Mouse (Mus musculus) left cerebral cortex, postnatal 4 days (tissue): ENCODE measurements around the gene Synj1. TPM values are rescaled to one million over a fixed set of nuclear protein-coding genes. Genes with fewer than 3 reads are reported as not detected.

Experiments used
- DNase-seq: peaks from one replicate; pipeline ENCODE4 v3.0.0-alpha.2; 2022
- intact Hi-C: fragments of 180-260 bp; cut with DNase I; formaldehyde crosslinking; loops from one replicate; pipeline ENCODE4 v1.15.1; 2025
- total RNA-seq, 2 experiments: library from RNA; stranded (reverse); gene quantifications; 2 replicates each; pipeline ENCODE4 v1.2.3; 2021

The Synj1 gene
- total RNA-seq, 2 experiments from 2014 or later, result 140 to 164 TPM

DNA sequence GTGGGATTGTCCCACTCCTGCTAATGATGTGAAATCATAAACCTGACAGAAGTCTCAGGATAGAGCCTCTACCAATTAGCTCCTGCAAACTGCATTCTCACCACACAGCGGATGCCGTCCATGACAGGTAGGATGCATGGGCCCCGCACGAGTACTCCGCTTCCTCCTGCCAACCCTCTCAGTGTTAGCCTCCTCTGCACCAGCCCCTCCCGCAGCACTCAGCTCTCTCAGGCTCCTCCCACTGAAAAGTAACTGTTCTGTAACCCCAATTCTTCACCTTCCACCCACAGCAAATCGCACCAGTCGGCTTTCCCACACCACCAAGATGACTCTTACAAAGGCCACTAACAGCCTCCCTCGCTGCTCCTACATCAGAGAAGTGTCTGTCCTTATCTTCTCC is 58.0 kb downstream of the Synj1 start:
- intact Hi-C loops, result no loop called here
- no peak for DNase-seq

DNA sequence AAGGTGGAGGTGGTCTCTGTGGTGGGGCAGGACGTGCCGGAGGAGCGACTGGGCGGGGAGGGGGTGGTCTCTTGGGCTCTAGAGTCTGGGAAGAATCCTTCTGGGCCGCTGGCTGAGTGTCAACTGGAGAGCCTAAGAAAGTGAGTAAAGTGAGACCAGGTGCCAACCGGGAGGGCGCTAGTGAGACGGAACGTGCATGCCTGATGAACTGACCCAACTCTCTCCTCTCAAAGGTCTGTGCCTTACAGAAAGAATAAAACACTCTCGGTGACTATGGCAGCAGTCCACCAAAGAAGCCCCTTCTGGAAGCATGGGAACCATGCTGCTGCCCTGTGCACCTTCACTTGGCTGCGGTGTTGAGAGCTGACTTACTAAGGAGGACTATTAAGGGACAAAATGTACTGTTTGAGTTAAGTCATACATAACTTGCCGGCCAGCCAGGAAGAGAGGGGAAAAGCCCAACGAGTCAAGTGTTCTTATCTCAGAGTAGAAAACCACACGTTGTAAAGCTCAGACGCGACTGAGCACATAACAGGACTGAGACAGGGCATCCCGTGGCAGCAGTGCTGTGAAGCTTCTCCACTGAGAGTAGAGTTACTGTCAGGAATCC is 60.6 kb downstream of the Synj1 start:
- intact Hi-C loops, result no loop called here
- no peak for DNase-seq

DNA sequence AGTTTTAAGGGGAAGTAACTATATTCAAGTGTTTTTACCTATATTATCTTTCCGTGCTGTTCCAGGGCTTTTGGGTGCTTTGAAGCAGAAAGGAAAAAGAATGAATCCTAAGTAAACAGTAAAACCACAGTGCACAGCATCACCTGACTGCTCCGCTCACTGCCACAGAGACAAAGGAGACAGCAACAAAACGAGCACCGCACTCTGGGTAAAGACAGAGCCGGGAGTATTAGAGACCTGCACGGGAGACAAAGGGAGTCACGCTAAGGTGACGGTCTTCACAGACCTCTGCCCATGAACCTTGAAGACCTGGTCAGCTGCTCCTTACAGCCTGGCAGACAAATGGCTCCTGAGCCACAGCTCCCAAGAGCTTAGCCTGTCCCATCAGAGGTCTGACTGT is 64.1 kb downstream of the Synj1 start:
- intact Hi-C loops, result no loop called here
- DNase-seq, result no peak

DNA sequence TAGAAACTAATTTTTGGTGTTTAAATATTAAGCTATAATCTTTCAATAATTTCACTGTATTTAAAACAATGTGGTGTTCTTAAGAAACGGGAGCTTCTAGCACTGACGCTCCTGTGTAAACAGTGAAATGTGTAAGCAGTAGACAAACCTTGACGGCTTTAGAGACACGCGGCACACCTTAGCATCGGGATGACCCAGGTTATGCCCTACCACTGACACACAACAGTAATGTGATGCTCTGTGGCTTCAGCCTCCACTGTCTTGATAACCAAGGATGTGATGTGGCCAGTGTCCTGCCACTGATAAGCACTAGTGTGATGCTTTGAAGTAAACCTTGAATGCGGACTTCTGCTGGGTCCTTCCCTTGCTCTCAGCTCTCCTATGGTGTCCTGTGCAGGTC is 69.9 kb downstream of the Synj1 start:
- intact Hi-C loops, result no loop called here
- DNase-seq, result no peak

DNA sequence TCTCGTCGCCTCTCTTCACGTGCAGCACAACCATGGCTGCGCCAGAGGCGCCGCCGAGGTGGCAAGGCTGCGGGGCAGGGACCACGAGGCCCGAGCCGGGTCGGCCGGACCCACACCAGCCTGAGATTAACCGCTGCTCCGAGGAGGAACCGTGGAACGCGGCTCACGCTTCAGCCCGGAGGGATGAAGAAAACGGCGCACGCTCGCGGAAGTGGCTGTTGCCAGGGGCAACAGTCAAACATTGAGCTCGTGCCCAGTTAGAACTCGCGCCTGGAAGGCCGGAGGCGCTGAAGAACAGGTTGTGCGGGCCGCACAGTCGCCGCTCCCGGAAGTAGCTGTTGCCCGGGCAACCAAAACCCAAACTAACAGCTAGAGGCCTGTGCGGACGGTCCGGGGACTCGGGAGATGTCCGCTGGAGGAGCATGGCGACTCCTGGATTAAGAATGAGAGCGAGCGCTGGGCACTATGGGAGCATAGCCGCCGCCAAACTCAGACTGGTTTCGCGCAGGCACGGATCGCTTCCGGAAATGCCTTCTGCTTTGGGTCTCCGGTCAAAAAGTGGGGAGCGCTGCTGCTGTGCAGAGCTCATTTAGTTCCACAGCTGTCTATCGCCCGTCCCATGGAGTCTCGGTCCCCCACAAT is 76.3 kb downstream of the Synj1 start, which contains the start of gene Cfap298:
Cfap298 (minus strand) TSS at position 428 of the 642 bp plus-strand sequence.
- intact Hi-C loops, result loop anchor here (5.0 to 10.0 kb wide), 2 partner anchors 138 to 620 kb away; no protein-coding TSS in a partner anchor
- DNase-seq, result peak; percentile 95

DNA sequence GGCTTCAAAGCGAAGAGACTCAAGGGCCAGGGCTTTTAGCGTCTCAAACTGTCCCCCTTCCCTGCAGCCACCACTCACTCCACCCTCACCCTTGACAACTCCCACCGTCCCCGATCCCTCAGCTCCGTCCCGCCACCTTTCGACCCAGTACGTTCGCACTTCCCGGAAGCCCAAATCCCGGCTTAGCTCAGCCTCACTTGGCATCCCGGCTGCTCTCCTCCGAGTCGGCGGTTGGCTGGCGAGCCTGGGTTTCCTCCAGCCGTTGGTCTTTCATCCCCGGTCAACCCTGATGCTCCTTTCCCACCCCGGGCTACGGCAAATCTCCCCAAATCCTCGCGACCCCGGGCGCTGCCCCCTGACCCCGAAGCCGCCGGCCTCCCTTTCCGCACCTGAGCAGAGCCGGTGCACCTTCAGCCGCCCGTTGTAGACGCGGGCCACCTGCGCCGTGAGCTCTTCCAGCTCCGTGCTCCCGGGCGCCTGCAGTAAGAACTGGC is 76.9 kb downstream of the Synj1 start:
- peak; percentile 67 for DNase-seq
- intact Hi-C loops, result loop anchor here (5.0 to 10.0 kb wide), 2 partner anchors 137 to 619 kb away; no protein-coding TSS in a partner anchor

DNA sequence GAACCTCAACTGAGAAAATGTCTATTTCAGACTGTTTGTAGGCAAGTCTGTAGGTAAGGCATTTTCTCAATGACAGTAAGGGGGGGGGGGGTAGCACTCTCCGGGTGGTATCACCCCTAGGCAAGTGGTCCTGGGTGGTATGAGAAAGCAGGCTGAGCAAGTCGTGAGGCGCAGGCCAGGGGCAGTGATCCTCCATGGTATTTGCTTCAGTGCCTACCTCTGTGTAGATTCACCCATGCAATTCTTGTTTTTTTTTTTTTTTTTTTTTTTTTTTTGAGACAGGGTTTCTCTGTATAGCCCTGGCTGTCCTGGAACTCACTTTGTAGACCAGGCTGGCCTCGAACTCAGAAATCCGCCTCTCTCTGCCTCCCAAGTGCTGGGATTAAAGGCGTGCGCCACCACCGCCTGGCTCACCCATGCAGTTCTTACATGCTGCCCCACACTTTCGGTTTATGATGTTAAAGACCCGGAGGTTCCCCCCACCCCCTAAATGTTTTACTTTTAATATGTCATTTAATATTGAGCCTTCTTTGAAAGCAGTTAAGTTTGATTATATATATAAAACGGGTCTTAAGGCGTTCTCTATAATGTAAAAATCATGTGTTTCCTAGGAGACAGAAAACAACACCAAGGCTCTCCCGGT is 77.5 kb downstream of the Synj1 start:
- intact Hi-C loops, result loop anchor here (5.0 to 10.0 kb wide), 2 partner anchors 136 to 619 kb away; no protein-coding TSS in a partner anchor
- no peak for DNase-seq

DNA sequence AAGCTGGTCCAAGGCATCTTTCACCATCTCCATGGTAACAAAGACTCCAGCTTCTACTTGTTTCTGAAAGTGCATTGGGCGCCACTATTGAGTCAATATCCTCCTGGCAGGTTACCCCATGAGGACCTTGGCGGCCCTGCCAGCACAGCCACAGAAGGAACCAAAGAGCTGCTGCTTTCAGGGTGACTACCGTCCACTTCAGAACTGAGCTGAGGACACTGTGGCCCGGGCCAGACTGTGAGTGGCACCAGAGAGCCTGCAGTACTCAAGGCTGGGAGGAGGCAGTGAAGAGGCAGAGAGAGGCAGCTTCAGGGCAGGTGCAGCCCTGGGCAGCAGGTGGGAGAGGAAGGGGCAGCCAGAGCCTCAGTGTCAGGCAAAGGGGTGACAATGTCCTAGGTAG is 83.7 kb downstream of the Synj1 start:
- DNase-seq, result no peak
- intact Hi-C loops, result no loop called here

DNA sequence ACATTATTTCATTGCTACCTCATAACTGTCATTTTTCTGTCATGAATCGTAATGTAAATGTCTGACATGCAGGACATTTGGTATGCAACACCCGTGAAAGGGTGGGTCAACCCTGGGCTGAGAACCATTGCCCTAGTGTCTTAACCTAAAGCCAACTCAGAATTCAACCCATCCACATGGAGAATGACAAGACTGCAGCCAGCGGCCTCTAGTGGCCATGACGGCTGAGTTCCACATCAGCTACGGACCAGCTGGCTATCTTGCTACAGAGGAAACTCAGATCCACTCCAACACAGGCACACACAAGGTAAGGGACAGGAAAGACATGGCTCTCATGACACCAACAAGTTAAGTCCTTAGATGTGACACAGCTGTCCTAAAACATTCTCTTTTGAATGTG is 85.6 kb downstream of the Synj1 start:
- peak; percentile 78 for DNase-seq
- intact Hi-C loops, result no loop called here

DNA sequence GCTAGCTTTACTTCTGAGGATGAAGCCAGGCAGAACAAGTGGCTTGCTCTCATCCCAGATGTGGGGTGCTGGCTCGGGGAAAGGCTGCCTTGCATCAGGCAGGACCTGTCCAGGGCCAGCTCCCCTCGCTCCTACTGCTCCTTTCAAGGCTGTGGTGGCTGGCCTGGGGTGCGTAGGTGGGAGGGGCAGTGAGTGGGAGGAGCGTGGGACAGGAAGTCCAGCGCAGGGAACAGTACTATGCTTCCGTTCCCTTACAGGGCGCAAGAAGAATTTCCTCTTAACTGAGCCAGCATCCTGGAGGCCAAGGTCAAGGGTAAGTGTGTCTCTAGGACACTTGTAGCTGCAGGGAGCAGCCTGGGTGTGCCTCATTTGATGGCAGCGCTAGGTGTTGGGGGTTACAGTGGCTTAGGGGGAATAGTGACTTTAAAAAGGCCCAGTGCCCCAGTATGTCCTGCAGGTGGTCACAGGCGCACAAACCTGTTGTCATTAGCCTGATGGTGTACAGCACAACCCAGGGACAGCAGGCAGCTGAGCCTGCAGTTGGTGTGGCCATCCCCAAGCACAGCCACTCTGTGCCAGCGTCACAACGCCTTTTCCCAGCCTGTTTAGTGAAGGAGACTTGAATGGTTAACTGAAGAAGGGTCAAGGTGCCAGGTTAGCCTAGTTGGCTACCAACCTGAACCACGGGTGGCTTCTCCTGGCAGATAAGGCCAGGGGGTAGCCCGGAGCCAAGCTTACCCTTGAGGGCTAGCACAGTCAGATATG is 86.3 kb downstream of the Synj1 start:
- intact Hi-C loops, result no loop called here
- DNase-seq, result no peak

DNA sequence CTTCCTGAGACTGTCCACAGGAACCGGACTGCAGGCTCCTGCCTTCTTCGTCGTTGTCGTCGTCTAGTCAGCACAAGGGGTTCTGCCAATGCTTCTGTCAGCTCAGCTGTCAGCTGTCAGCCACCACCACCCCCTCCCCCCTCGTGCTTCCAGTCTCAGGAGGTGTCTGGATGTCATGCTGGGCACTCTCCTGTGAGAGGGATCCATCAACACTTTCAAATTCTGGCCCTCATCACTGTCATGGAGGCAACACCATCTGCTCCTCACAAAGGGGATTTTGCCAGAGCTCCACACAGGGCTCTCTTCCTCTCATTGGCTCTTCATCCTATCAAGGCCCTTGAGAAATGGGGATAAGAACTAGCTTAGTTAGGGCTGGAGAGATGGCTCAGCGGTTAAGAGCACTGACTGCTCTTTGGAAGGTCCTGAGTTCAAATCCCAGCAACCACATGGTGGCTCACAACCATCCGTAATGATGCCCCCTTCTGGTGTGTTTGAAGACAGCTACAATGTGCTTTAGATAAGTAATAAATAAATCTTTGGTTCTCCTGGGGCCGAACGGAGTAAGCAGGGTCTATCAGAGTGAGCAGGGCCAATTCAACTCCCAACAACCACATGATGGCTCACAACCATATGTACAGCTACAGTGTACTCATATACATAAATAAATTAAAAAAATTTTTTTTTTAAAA is 89.5 kb downstream of the Synj1 start:
- intact Hi-C loops, result no loop called here
- DNase-seq, result peak; percentile 81

DNA sequence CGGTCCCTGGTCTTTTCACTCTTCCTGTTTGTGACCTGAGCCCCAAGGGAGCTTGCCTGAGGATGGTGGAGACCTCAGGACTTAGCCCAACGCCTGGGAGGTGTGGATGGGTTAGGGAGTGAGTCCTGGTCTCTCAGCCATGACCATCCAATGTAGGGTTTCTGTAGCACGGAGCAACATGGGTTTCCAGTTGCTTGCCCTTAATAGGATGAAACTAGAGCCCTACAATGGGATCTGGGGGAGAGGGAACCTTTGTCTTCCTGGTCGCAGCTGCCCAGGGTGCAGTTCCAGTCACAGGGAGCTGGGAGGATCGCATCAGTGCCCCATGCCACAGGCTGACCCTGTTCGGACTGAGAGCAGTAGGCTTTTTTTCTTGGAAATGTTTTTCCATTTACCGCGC is 94.0 kb downstream of the Synj1 start:
- no peak for DNase-seq
- intact Hi-C loops, result no loop called here

DNA sequence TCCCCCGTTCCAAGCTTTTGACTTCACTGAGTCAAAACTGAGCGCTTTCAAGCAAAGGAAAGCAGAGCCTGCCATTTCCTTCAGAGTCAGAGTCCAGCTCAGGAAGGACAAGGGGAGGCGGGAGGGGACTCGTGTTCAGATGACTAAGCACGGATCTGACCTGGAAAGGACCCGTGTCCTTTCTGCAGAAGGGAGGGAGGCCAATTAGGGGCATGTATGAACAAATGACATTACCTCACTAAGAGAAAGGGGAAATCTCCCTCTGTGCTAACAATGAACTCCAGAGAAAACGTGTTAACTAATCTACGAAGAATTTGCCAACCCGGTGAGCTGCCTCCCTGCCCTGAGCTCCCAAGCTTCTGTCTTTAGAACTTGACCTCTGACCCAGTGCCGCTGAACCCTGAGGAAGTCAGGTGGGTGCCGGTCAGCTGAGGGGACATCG is 95.0 kb downstream of the Synj1 start:
- intact Hi-C loops, result no loop called here
- DNase-seq, result no peak

DNA sequence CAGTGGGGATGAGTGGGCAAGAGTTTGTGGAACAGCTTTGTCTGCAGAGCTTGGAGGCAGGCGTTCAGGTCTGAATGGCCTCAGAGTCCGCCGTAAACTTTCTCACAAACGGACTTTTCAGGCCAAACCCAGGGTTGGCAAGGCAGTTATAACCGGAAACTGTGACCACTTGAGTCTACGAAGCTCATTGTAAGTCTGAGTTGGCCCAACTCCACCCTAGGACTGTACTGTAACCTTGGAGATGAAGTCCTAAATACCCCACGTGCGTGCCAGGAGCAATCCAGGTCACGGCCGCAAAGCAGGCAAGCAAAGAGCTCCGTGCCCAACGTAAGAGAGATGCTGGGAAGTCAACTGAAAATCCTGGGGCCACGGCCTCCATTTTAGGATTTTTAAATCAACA is 99.3 kb downstream of the Synj1 start:
- intact Hi-C loops, result no loop called here
- DNase-seq, result no peak

DNA sequence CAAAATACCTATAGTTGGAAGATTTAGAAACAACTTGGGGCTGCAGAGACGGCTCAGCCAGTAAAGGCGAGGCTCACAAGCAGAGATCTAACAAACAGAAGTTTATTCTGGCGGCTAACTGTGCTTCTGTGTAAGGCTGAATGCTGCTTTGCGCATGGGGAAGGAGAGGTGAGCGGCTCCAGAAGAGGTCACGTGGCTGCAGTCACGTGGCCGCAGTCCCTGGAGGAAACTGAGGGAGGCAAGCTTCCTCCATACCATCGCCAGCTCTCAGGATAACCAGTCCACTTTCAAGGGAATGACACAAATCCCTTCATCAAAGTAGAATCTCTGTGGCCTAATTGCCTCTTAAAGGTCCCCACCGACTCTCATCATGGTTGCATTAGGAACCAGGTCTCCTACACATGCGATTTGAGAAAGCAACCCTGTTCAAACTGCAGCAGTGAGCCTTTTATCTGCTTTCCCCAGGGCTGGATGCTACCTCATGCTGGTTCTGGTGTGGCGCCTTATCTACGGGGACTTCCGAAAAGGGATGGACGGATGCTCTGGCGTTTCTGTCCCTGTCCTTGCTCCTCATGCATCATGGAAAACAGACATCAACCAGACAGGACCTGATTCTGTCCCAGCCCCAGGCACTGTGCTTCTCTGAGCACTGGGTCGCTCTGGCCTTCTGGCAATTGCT is 100.1 kb downstream of the Synj1 start:
- intact Hi-C loops, result no loop called here

DNA sequence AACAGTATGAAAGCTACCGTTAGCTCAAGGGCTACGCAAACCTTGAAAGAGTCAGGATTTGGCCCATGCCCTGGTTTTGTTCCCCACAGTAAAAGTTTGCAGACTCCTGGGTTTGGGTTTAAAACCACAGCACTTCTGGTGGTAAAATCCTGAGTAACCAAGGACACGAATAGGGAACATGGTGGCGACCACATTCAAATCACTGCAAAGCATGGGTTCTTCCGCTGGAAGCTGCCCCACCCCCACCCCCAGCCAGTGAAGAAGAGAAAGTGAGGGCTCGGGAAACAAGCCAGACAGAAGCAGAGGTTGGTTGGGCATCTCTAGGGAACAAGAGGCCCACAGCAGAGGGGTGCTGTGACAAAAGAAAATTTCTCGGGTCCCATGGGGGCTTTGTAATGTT is 103.9 kb downstream of the Synj1 start:
- no peak for DNase-seq
- intact Hi-C loops, result no loop called here

More for the DNA sequence above, 100.1 kb downstream of the Synj1 start:
- no peak for DNase-seq

DNA sequence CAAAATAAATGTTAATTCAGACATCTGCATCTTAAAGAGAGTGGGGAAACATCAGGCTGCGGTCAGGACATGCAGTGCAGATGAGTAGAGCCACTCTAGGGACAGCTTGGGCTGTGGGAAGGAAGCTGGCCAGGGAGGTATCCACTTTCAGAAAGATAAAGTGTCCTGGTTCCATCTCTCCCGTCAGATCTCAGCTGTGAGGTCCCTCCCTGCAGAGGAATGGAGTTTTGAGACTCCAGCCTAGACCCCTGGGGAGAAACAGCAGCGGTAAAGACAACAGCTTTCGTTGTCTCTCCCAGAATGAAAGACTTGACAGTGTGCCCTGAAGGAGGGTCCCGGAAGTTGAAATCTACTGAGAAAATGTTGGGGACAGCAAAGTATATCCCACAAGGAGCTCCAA is 107.8 kb downstream of the Synj1 start:
- intact Hi-C loops, result no loop called here
- no peak for DNase-seq

DNA sequence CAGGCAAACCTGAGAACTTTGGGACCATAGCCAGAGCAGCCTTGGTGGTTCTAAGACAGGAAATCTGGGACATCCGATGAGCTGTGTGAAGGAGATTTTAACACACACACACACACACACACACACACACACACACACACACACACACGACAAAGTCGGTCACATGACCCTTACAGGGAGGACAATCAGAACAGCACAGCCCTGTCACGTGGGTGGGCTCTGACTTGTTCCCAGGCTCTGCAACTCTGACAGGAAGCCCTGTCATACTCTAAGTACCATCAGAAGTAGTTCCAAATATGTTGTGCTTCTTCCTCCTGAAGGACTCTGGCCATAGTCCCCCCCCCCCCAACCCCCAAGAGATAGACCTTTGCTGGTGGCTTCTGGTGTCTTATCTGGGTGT is 109.7 kb downstream of the Synj1 start:
- intact Hi-C loops, result no loop called here
- no peak for DNase-seq

DNA sequence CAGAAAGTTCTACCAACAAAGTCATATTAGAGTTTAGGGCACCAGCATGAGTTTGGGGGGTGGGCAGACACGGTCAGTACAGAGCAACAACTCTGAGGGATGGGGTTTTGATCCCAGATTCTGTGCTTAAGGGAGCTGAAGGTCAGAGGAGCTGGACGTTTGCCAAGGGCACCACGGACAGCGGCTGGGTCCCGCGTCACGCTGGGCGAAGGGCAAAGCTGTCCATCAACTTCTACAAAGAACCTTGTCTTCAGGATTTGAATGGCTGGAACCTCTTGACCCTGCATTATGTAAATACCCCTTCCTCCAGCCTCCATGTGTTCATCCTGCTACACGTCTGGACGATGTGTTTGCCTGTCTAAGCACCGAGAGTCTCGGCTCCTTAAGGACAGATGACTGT is 111.6 kb downstream of the Synj1 start:
- intact Hi-C loops, result no loop called here

DNA sequence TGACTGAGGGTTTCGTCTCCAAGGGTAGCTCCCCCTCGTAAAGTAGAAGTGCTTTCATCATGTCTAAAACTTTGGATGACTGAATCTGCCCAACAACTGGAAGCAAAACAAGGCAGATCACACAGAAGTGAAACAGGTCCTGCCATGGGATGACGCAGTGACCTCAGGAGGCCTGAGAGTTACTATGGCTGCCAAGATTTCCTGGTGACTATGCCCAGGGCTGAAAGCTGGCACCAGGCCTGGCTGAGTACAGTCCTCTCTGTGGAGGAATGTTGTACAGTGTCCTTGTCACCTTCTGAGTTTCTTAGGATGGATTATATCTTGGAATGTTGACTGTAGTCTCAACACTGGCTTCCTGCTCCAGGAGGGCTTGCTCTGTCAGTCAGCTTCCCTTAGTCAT is 113.5 kb downstream of the Synj1 start:
- intact Hi-C loops, result no loop called here
- no peak for DNase-seq

More for the DNA sequence above, 111.6 kb downstream of the Synj1 start:
- DNase-seq, result no peak
